Mouse (Mus musculus) hindbrain, embryonic 10.5 days (tissue): ENCODE results near the gene Efna5. TPM values are rescaled to one million over a fixed set of nuclear protein-coding genes. Genes with fewer than 3 reads are reported as not detected.

ENCODE experiments used
- DNase-seq: peaks from one replicate; pipeline ENCODE4 v3.0.0-alpha.2; 2017; ENCODE audit warnings: low spot score
- H3K27ac ChIP-seq: fragments of 300-500 bp; sonication (generic); 2 replicates; pipeline ENCODE4 v1.5.1; 2016; ENCODE audit warnings: mild to moderate bottlenecking, moderate library complexity
- H3K27me3 ChIP-seq: fragments of 300-500 bp; sonication (generic); 2 replicates; pipeline ENCODE4 v1.6.1; 2016; ENCODE audit warnings: mild to moderate bottlenecking; ENCODE audit not compliant: poor library complexity, insufficient read depth, severe bottlenecking
- H3K36me3 ChIP-seq: fragments of 300-500 bp; sonication (generic); 2 replicates; pipeline ENCODE4 v1.6.1; 2016; ENCODE audit warnings: mild to moderate bottlenecking, moderate library complexity
- H3K4me1 ChIP-seq: fragments of 300-500 bp; sonication (generic); replicated peaks from 2 replicates; pipeline ENCODE4 v1.6.1; 2016; ENCODE audit warnings: mild to moderate bottlenecking
- H3K4me3 ChIP-seq: fragments of 300-500 bp; sonication (generic); 2 replicates; pipeline ENCODE4 v1.5.1; 2016; ENCODE audit warnings: mild to moderate bottlenecking, moderate library complexity
- H3K9me3 ChIP-seq: fragments of 300-500 bp; sonication (generic); 2 replicates; pipeline ENCODE4 v1.6.1; 2016; ENCODE audit warnings: mild to moderate bottlenecking, moderate library complexity
- WGBS: fragments of 180-500 bp; shearing (Covaris S2); methylation state at CpG from one replicate; pipeline ENCODE4 v1.1.7; 2016; 5-methylcytosine and 5-hydroxymethylcytosine counted together
- polyA plus RNA-seq: library from polyadenylated mRNA; unstranded; fragments of >200 nt; fragmentation: Nextera tagmentation; extraction: Ambion mirVana; gene quantifications from 2 replicates; pipeline ENCODE4 v1.2.1, GENCODE M21; 2016

The Efna5 gene
- 40.5 and 50.5 TPM in 2 replicates for polyA plus RNA-seq

- peaks cover 27% of the 10 kb centered on the region for H3K4me1 ChIP-seq
- no peaks in the 10 kb centered on the region for H3K27me3 ChIP-seq
- no peaks in the 10 kb centered on the region for H3K9me3 ChIP-seq
- DNase-seq = no peak
- H3K36me3 ChIP-seq = no peaks in the 10 kb centered on the region
- under 1% methylated on average over 59 of the region's 68 CpGs for WGBS
- H3K27ac ChIP-seq = peak within 1 kb of the TSS; percentile 98
- peak within 1 kb of the TSS; percentile 85 for H3K4me3 ChIP-seq
Observed at GRCm38 (mm10) chr17:62881176-62881790, at the start of gene Efna5. Gene Efna5, minus strand, starts transcription at chr17:62881317.

GRCm38 (mm10) chr17:62915304-62915703 lies 34.2 kb upstream of the Efna5 start:
- DNase-seq = no peak
- WGBS = 84% methylated on average over 4 of the region's 4 CpGs
- no peaks in the 10 kb centered on the region for H3K9me3 ChIP-seq
- no peak overlapping the region for H3K4me3 ChIP-seq
- no peaks in the 10 kb centered on the region for H3K4me1 ChIP-seq
- H3K27ac ChIP-seq = no peak overlapping the region
- H3K27me3 ChIP-seq = no peaks in the 10 kb centered on the region
- H3K36me3 ChIP-seq = no peaks in the 10 kb centered on the region

GRCm38 (mm10) chr17:62905692-62906445 lies 24.8 kb upstream of the Efna5 start:
- WGBS = 69% methylated on average over 16 of the region's 16 CpGs
- H3K27ac ChIP-seq = no peak overlapping the region

GRCm38 (mm10) chr17:62899066-62899465 lies 17.9 kb upstream of the Efna5 start:
- WGBS = 77% methylated on average over 6 of the region's 6 CpGs
- H3K36me3 ChIP-seq = no peaks in the 10 kb centered on the region
- no peak for DNase-seq

More at GRCm38 (mm10) chr17:62905692-62906445, 24.8 kb upstream of the Efna5 start:
- no peak for DNase-seq
- no peaks in the 10 kb centered on the region for H3K9me3 ChIP-seq
- H3K27me3 ChIP-seq = no peaks in the 10 kb centered on the region
- no peak overlapping the region for H3K4me3 ChIP-seq
- H3K36me3 ChIP-seq = no peaks in the 10 kb centered on the region
- peaks cover 3% of the 10 kb centered on the region; the same call in 1 of the 2 replicates for H3K4me1 ChIP-seq

GRCm38 (mm10) chr17:62889991-62890390 lies 8.9 kb upstream of the Efna5 start:
- no peak for DNase-seq

More at GRCm38 (mm10) chr17:62899066-62899465, 17.9 kb upstream of the Efna5 start:
- H3K4me3 ChIP-seq = no peak overlapping the region
- no peaks in the 10 kb centered on the region for H3K4me1 ChIP-seq
- H3K27me3 ChIP-seq = no peaks in the 10 kb centered on the region
- H3K27ac ChIP-seq = no peak overlapping the region
- no peaks in the 10 kb centered on the region for H3K9me3 ChIP-seq

GRCm38 (mm10) chr17:62884129-62884506 lies 3.0 kb upstream of the Efna5 start:
- Histone ChIP-seq H3K36me3 (no peaks in the 10 kb centered on the region), H3K4me3 (peak overlapping the region; percentile 85), H3K9me3 (no peaks in the 10 kb centered on the region), H3K4me1 (peaks cover 7% of the 10 kb centered on the region), H3K27ac (peak overlapping the region; percentile 98), H3K27me3 (no peaks in the 10 kb centered on the region)
- DNase-seq = peak; percentile 84
- WGBS = under 1% methylated on average over 16 of the region's 16 CpGs

More at GRCm38 (mm10) chr17:62889991-62890390, 8.9 kb upstream of the Efna5 start:
- H3K4me1 ChIP-seq = no peaks in the 10 kb centered on the region
- no peaks in the 10 kb centered on the region for H3K36me3 ChIP-seq
- no peaks in the 10 kb centered on the region for H3K27me3 ChIP-seq
- WGBS = 88% methylated on average over 5 of the region's 5 CpGs
- no peak overlapping the region for H3K27ac ChIP-seq
- no peak overlapping the region for H3K4me3 ChIP-seq
- no peaks in the 10 kb centered on the region for H3K9me3 ChIP-seq

GRCm38 (mm10) chr17:62883476-62884128 lies 2.5 kb upstream of the Efna5 start:
- no peaks in the 10 kb centered on the region for H3K27me3 ChIP-seq
- H3K27ac ChIP-seq = peak overlapping the region; percentile 98
- peak overlapping the region; percentile 85 for H3K4me3 ChIP-seq
- H3K4me1 ChIP-seq = peaks cover 13% of the 10 kb centered on the region
- peak; percentile 56 for DNase-seq
- no peaks in the 10 kb centered on the region for H3K9me3 ChIP-seq
- under 1% methylated on average over 34 of the region's 34 CpGs for WGBS
- H3K36me3 ChIP-seq = no peaks in the 10 kb centered on the region

GRCm38 (mm10) chr17:62882726-62883475 lies 1.8 kb upstream of the Efna5 start:
- Histone ChIP-seq H3K36me3 (no peaks in the 10 kb centered on the region), H3K4me1 (peaks cover 16% of the 10 kb centered on the region), H3K27ac (peak overlapping the region; percentile 98), H3K4me3 (peak overlapping the region; percentile 85), H3K27me3 (no peaks in the 10 kb centered on the region), H3K9me3 (no peaks in the 10 kb centered on the region)
- DNase-seq = peak; percentile 92
- under 1% methylated on average over 53 of the region's 53 CpGs for WGBS

- Histone ChIP-seq H3K4me3 (peak overlapping the region; percentile 85), H3K27me3 (no peaks in the 10 kb centered on the region), H3K27ac (peak overlapping the region; percentile 98), H3K36me3 (no peaks in the 10 kb centered on the region), H3K4me1 (peaks cover 20% of the 10 kb centered on the region), H3K9me3 (no peaks in the 10 kb centered on the region)
- under 1% methylated on average over 58 of the region's 58 CpGs for WGBS
- peak; percentile 80 for DNase-seq
Observed at GRCm38 (mm10) chr17:62881791-62882725, 941 bp upstream of the Efna5 start.

- DNase-seq = peak; percentile 78
- no peaks in the 10 kb centered on the region for H3K27me3 ChIP-seq
- H3K36me3 ChIP-seq = no peaks in the 10 kb centered on the region
- peak overlapping the region; percentile 98 for H3K27ac ChIP-seq
- WGBS = under 1% methylated on average over 82 of the region's 82 CpGs
- H3K4me3 ChIP-seq = peak overlapping the region; percentile 85
- H3K4me1 ChIP-seq = peaks cover 34% of the 10 kb centered on the region
- no peaks in the 10 kb centered on the region for H3K9me3 ChIP-seq
Observed at GRCm38 (mm10) chr17:62880311-62881175, 574 bp downstream of the Efna5 start.
